Mouse (Mus musculus) C2C12 (cell line): ENCODE results near the gene Spata13. TPM values are rescaled to one million over a fixed set of nuclear protein-coding genes. Genes with fewer than 3 reads are reported as not detected.

Source experiments
- H3K27me3 ChIP-seq: one replicate; pipeline ENCODE4 v1.6.1; 2011; ENCODE audit not compliant: control insufficient read depth, insufficient read depth, insufficient read length
- H3K36me3 ChIP-seq: one replicate; pipeline ENCODE4 v1.6.1; 2011; ENCODE audit not compliant: control insufficient read depth, insufficient read depth
- H3K4me3 ChIP-seq: one replicate; pipeline ENCODE4 v1.5.1; 2011; ENCODE audit warnings: mild to moderate bottlenecking, control low read depth; ENCODE audit not compliant: poor library complexity, insufficient read depth, severe bottlenecking
- H3K79me2 ChIP-seq: one replicate; pipeline ENCODE4 v1.6.1; 2011; ENCODE audit not compliant: control insufficient read depth, insufficient read depth
- H3K79me3 ChIP-seq: one replicate; pipeline ENCODE4 v1.6.1; 2011; ENCODE audit warnings: low read depth, control low read depth
- H3ac ChIP-seq: one replicate; pipeline ENCODE3; 2011; ENCODE audit warnings: low read depth; ENCODE audit not compliant: control insufficient read depth, insufficient read length
- CEBPB ChIP-seq: IDR thresholded peaks from one replicate; pipeline ENCODE4 v1.6.1; 2011; ENCODE audit warnings: low read depth, mild to moderate bottlenecking, control low read depth, moderate library complexity
- CTCF ChIP-seq: IDR thresholded peaks from one replicate; pipeline ENCODE4 v1.5.1; 2011; ENCODE audit not compliant: control insufficient read depth, insufficient read depth, insufficient read length
- FOSL1 ChIP-seq: IDR thresholded peaks from one replicate; pipeline ENCODE4 v1.8.0; 2011; ENCODE audit warnings: mild to moderate bottlenecking, low read length; ENCODE audit not compliant: poor library complexity, insufficient read depth, severe bottlenecking
- MAX ChIP-seq: IDR thresholded peaks from one replicate; pipeline ENCODE4 v1.6.1; 2011; ENCODE audit warnings: mild to moderate bottlenecking, control low read depth
- MYOD1 ChIP-seq: IDR thresholded peaks from one replicate; pipeline ENCODE4 v1.6.1; 2011; ENCODE audit warnings: low read depth; ENCODE audit not compliant: control insufficient read depth, insufficient read length
- MYOG ChIP-seq: IDR thresholded peaks from one replicate; pipeline ENCODE4 v1.6.1; 2011; ENCODE audit not compliant: control insufficient read depth, insufficient read length; ENCODE audit errors: extremely low read depth
- USF1 ChIP-seq: IDR thresholded peaks from one replicate; pipeline ENCODE4 v1.6.1; 2011; ENCODE audit warnings: low read depth, mild to moderate bottlenecking, control low read depth, moderate library complexity
- long read RNA-seq, 2 experiments: library from polyadenylated mRNA; unstranded; transcript quantifications; one replicate each; pipeline ENCODE4 v2.0.0; 2019 to 2020
- polyA plus RNA-seq: library from polyadenylated mRNA; unstranded; fragments of >200 nt; fragmentation: generic; extraction: Trizol; gene quantifications from one replicate; pipeline ENCODE4 v1.2.1, GENCODE M21; 2012; ENCODE audit warnings: missing spikeins

The Spata13 gene
- 0.40 TPM for polyA plus RNA-seq
- long read RNA-seq, experiment 1, result 0 reads
- long read RNA-seq, experiment 2, full-length matches to known transcripts, result 1 of 1 reads
- long read RNA-seq, experiment 2, partial matches to known transcripts, result 0 of 1 reads
- long read RNA-seq, experiment 2, other reads (novel, unspliced or antisense), result 0 of 1 reads

DNA sequence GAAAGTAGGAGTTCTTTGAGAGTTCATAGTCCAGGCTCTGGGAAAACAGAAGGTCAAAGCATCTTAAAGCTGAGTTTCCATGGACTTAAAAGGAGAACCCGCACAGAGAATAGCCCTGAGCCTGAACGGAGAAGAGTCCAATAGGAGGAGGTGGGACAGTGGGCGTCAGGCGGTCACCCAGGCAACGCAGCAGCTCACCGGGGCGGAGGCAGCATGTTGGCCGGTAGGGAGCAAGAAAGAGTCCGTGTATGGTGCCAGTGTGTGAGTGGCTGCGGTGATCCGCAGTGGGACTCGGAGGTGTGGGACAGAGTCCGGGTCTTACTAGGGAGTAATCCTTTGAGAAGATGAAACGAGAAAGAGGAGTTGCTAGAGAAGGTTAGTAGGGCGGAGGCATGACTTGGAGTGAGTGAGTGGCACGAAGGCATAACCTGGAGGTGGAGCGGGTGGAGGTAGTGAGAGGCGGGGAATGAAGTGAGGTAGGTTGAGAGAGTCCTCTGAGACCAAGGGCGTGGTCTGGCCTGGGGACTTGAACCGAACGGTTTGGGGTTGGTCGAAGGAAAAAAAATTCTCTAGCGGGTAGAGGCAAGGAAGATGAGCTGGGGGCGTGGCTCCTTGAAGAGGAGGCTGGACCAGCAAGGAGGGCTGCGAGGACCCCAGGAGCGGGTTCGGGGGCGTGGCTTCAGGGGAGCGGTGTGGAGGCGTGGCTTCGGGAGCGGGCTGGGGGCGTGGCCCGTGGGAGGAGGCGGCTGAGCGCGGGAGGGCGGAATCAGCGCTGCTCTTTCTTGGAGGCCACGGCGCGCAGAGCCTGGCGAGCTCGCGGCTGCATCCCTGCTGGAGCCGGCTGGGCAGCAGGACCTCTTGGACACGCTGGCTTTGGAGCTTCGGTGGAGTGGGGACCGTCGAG lies at the start of gene Spata13:
Gene Spata13, plus strand, starts transcription at position 41 of the 904 bp plus-strand sequence.
- no peaks in the 10 kb centered on the region for H3K36me3 ChIP-seq
- no peaks in the 10 kb centered on the region for H3K79me3 ChIP-seq
- no peak within 1 kb of the TSS for H3ac ChIP-seq
- no peak for TF ChIP-seq MYOG
- TF ChIP-seq CEBPB, result no peak
- no peak for TF ChIP-seq FOSL1
- no peak for TF ChIP-seq CTCF
- TF ChIP-seq MAX, result no peak
- H3K4me3 ChIP-seq, result peak within 1 kb of the TSS; percentile 14
- H3K27me3 ChIP-seq, result peaks cover 22% of the 10 kb centered on the region
- no peaks in the 10 kb centered on the region for H3K79me2 ChIP-seq

DNA sequence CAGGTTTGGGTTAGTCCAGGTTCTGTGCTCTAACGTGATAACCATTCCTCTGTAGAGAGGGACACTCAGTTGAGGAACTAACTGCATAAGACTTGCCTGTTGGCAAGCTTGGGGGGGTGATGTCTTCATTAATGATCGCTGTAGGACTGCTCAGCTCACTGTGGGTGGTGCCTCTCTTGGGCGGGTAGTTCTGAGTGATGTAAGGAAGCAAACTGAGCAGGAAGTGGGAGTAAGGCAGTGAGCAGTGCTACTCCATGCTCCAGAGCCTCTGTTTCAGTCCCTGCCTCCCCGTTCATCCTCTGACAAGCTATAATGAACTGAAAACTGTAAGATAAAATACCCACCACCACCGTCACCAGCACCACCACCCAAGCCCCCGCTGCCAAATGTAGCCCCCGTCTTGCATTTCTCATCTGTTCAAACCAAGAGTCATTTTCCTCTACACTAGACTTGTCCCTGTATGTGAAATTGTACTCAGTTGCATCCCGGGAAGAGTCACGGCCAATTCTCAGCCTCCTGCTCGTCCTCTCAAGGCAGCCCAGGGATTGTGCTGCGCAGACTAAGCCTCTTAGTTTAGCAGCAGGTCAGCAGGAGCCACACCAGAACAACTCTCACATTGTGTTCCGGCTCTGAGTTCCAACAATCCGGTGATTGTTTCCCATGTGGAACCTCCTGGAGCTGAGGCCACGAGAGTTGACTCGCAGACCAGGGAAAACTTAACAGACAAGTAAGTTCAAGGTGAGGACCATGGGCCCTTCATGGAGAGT lies 46.9 kb upstream of the Spata13 start:
- Histone ChIP-seq H3K79me3 (no peaks in the 10 kb centered on the region), H3K79me2 (no peaks in the 10 kb centered on the region), H3K36me3 (no peaks in the 10 kb centered on the region), H3ac (no peak overlapping the region), H3K4me3 (no peak overlapping the region), H3K27me3 (peaks cover 8% of the 10 kb centered on the region)
- TF ChIP-seq USF1, result no peak

DNA sequence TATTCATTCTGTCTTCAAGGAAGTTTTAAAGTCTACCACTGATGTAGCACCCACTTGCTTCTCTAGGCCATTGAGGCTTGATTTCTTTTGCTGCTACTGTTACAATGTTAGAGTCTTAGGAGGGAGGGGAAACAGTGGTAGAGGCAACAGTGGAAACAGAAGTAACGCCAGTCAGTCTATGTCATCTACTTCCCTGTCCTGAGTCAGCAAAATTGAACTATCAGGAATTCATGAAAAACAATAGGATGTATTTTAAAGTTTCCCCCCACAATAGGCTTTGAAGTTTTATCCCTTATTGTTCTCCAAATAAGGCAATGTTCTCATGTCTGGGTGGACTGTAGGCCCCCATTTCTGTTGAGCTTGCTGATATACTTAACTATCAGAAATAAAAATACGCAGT lies 44.8 kb upstream of the Spata13 start:
- no peaks in the 10 kb centered on the region for H3K36me3 ChIP-seq
- H3ac ChIP-seq, result no peak overlapping the region
- H3K79me3 ChIP-seq, result no peaks in the 10 kb centered on the region
- H3K4me3 ChIP-seq, result no peak overlapping the region
- peaks cover 10% of the 10 kb centered on the region for H3K27me3 ChIP-seq
- H3K79me2 ChIP-seq, result no peaks in the 10 kb centered on the region
- TF ChIP-seq CTCF (no peak), USF1 (no peak), CEBPB (no peak), FOSL1 (no peak), MYOD1 (no peak), MYOG (no peak), MAX (no peak)

DNA sequence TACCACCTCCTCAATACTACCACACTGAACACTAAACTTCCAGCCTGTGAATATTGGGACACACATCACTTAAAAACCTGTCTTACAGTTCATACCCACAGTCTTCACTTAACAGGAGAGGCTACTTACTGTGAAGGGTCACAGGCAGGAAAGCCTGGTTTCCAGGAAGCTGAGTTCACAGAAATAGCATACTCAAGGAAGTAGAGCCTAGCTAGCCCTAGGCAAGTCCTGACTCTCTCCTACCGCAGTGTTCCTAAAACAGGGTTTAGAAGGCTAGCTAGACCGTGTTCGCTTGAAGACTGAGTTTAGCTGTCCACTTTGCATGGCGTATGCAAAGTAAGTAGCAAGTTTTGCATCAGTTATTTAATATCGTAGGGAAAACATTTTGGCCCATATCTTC lies 41.5 kb upstream of the Spata13 start:
- Histone ChIP-seq H3K79me3 (no peaks in the 10 kb centered on the region), H3K36me3 (no peaks in the 10 kb centered on the region), H3ac (no peak overlapping the region), H3K27me3 (peaks cover 10% of the 10 kb centered on the region), H3K79me2 (no peaks in the 10 kb centered on the region), H3K4me3 (no peak overlapping the region)
- TF ChIP-seq CEBPB (no peak), MAX (no peak), MYOG (no peak), CTCF (no peak), MYOD1 (no peak), FOSL1 (no peak)

DNA sequence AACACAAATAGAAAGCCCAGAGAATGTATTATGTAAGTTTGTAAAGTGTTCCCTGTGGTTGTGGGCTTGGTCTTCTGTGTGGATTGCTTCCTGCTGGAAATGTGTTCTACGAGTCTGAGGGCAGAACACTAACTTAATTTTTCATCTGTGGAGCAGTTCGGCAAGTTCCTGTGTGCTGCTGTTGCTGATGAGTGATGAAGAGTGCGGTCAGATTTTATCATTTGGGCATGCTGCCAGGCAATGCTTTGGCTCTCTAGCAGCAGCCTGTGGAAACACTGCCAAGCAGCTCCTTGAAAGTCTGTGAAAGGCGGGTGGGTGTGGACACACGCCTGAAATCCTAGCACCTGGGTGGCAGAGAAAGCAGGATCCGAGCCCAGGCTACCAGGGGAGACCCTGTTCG lies 41.0 kb upstream of the Spata13 start:
- Histone ChIP-seq H3K27me3 (peaks cover 10% of the 10 kb centered on the region), H3K4me3 (no peak overlapping the region), H3K79me3 (no peaks in the 10 kb centered on the region), H3K36me3 (no peaks in the 10 kb centered on the region), H3ac (no peak overlapping the region), H3K79me2 (no peaks in the 10 kb centered on the region)
- TF ChIP-seq CEBPB, result no peak
- no peak for TF ChIP-seq FOSL1
